Mouse (Mus musculus) forebrain, embryonic 10.5 days (tissue): ENCODE results near the gene Vmn1r20. TPM values are rescaled to one million over a fixed set of nuclear protein-coding genes. Genes with fewer than 3 reads are reported as not detected.
"Not testable (repeated sequence)": the region's sequence is repeated elsewhere in the genome, so short reads cannot be mapped to it uniquely, and the experiment has no call there.

Experiments used
- DNase-seq: peaks from one replicate; pipeline ENCODE4 v3.0.0-alpha.2; 2017; ENCODE audit warnings: low spot score; ENCODE audit errors: extremely low spot score
- H3K27ac ChIP-seq: fragments of 300-500 bp; sonication (generic); 2 replicates; pipeline ENCODE4 v1.5.1; 2016; ENCODE audit warnings: mild to moderate bottlenecking
- H3K27me3 ChIP-seq: fragments of 300-500 bp; sonication (generic); 2 replicates; pipeline ENCODE4 v1.6.1; 2016; ENCODE audit warnings: mild to moderate bottlenecking; ENCODE audit not compliant: poor library complexity, severe bottlenecking
- H3K36me3 ChIP-seq: fragments of 300-500 bp; sonication (generic); replicated peaks from 2 replicates; pipeline ENCODE4 v1.6.1; 2016; ENCODE audit warnings: mild to moderate bottlenecking, moderate library complexity
- H3K4me1 ChIP-seq: fragments of 300-500 bp; sonication (generic); 2 replicates; pipeline ENCODE4 v1.6.1; 2016
- H3K4me3 ChIP-seq: fragments of 300-500 bp; sonication (generic); 2 replicates; pipeline ENCODE4 v1.5.1; 2016; ENCODE audit warnings: mild to moderate bottlenecking, moderate library complexity
- H3K9me3 ChIP-seq: fragments of 300-500 bp; sonication (generic); 2 replicates; pipeline ENCODE4 v1.6.1; 2016; ENCODE audit warnings: mild to moderate bottlenecking, moderate library complexity
- WGBS: fragments of 180-500 bp; shearing (Covaris S2); methylation state at CpG from one replicate; pipeline ENCODE4 v1.1.7; 2016; 5-methylcytosine and 5-hydroxymethylcytosine counted together
- polyA plus RNA-seq: library from polyadenylated mRNA; unstranded; fragments of >200 nt; fragmentation: Nextera tagmentation; extraction: Ambion mirVana; gene quantifications from 2 replicates; pipeline ENCODE4 v1.2.1, GENCODE M21; 2016

The Vmn1r20 gene
- not detected in 2 replicates for polyA plus RNA-seq

DNA sequence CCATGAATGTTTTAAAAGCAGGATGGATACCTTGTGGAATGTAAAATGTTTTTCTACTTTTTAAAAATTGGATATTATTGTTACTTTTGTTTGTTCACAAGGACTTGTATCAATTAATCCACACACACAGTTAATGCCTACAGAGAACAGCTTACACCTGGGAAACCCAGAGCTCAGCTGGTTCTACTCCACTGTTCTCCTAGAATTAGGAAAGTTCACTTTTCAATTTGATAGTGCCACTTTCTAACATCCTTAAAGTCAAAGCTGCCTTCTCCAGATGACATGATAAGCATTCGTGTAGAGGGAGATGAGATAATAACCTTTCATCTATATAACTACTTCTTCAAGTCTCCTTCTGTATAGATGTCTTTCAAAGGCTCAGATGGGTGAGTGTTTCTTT lies at the start of gene Vmn1r20:
TSS of gene Vmn1r20 (plus strand) at position 301 of the 400 bp plus-strand sequence.
- no peak for DNase-seq
- Histone ChIP-seq H3K27me3 (no peaks in the 10 kb centered on the region), H3K4me1 (no peaks in the 10 kb centered on the region), H3K36me3 (no peaks in the 10 kb centered on the region), H3K27ac (no peak within 1 kb of the TSS), H3K4me3 (no peak within 1 kb of the TSS), H3K9me3 (no peaks in the 10 kb centered on the region)
- 69% methylated on average over 1 of the region's 1 CpGs for WGBS

DNA sequence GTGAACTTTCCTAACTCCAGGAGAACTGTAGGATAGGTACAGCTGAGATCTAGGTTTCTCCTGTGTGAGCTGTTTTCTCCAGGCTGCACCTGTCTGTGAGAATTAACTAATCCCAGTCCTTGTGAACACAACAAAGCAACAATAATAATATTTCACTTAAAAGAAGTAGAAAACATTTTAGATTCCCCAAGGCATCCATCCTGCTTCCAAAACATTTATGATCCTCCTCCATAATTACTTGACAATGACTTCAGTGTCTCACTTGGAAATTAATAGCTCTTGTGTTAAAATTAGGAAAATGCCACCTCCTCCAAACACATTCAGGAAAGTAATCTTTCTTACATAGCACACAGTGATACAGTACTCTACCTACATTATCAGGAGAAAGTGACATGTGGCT lies 33.0 kb upstream of the Vmn1r20 start, which contains the start of gene Vmn1r18:
TSS of gene Vmn1r18 (minus strand) at position 101 of the 400 bp plus-strand sequence.
- H3K27me3 ChIP-seq, result no peaks in the 10 kb centered on the region
- H3K4me1 ChIP-seq, result no peaks in the 10 kb centered on the region
- H3K9me3 ChIP-seq, result no peaks in the 10 kb centered on the region
- no peak within 1 kb of the TSS for H3K4me3 ChIP-seq
- no peaks in the 10 kb centered on the region for H3K36me3 ChIP-seq
- no peak for DNase-seq
- H3K27ac ChIP-seq, result no peak within 1 kb of the TSS

DNA sequence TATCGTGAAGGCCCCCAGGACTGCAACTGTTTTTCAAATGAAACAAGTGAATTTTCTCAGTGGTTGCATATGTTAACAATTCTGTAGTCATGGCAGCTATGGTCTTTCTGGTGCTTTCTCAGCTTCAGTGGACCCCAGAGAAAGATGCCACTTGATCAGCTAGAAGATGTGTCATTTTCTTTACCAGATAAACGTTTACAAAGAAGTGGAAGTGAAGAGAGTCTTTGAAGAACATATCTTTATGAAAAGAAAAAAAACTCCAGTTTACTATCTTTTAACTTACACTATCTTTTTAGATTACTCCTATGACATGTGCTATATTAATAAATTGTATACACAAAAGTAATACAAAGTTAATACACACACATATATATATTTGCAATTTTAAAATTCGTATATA lies 25.2 kb upstream of the Vmn1r20 start, which contains the start of gene Vmn1r19:
TSS of gene Vmn1r19 (plus strand) at position 301 of the 400 bp plus-strand sequence.
- H3K27ac ChIP-seq, H3K36me3 ChIP-seq, H3K4me3 ChIP-seq, H3K27me3 ChIP-seq, DNase-seq, H3K9me3 ChIP-seq, H3K4me1 ChIP-seq: not testable (repeated sequence)
- WGBS, result 72% methylated on average over 3 of the region's 3 CpGs

DNA sequence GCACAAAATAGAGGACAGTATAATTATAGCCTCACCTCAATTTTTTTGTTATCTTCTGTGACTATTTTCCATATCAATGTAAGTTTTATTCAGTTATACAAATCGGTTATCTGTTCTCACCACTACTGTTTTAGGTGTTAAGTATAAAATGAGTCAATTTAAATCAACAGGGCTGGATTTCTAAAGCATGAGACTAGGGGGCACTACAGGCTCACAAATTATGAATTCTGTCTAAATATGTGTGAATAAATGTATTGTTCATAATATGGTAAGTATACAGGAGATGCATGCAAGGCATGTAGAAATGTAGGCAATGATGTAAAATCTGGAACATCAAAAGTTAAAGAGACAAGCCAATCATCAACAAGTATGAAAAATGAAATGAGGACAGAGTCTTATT lies 2.5 kb downstream of the Vmn1r20 start:
- no peaks in the 10 kb centered on the region for H3K4me1 ChIP-seq
- H3K9me3 ChIP-seq, result no peaks in the 10 kb centered on the region
- H3K4me3 ChIP-seq, result no peak overlapping the region
- no peaks in the 10 kb centered on the region for H3K36me3 ChIP-seq
- no peak overlapping the region for H3K27ac ChIP-seq
- DNase-seq, result no peak
- no peaks in the 10 kb centered on the region for H3K27me3 ChIP-seq
- WGBS, result 92% methylated on average over 1 of the region's 1 CpGs

DNA sequence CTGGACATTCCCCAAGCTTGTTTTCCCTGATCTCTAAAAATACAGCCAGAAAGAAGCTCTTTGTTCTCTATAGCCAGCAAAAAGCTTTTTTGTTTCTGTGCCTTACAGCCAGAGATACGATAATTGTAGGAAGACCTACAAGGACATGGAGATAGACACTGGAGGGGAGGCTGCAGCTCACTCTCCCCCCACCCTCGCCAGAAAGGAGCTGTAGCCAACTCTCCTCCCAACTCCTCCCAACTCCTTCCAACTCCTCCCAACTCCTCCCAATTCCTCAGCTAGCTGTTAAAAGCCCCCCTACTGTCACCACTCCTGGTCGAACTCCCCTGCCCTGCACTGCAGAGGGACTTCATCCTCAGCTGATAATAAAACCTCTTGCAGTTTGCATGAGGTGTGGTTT lies 39.4 kb downstream of the Vmn1r20 start:
- not testable (repeated sequence) for H3K9me3 ChIP-seq, H3K36me3 ChIP-seq, H3K4me3 ChIP-seq, DNase-seq, H3K4me1 ChIP-seq, H3K27ac ChIP-seq, H3K27me3 ChIP-seq
- 34% methylated on average over 3 of the region's 3 CpGs for WGBS

Other genes with a start within 250 kb of the Vmn1r20 start
- gene Vmn1r13, start 225.6 kb upstream of the Vmn1r20 start, polyA plus RNA-seq, result not detected in 2 replicates
- gene Vmn1r14, start 197.2 kb upstream of the Vmn1r20 start, polyA plus RNA-seq, result not detected in 2 replicates
- gene Vmn1r15, start 171.0 kb upstream of the Vmn1r20 start, polyA plus RNA-seq, result 0.07 TPM in 1 of 2 replicates, not detected in the other
- not detected in 2 replicates for gene Vmn1r16, start 99.4 kb upstream of the Vmn1r20 start, polyA plus RNA-seq
- gene Vmn1r17, start 65.2 kb upstream of the Vmn1r20 start, polyA plus RNA-seq, result not detected in 2 replicates
- gene Vmn1r18, start 33.1 kb upstream of the Vmn1r20 start, polyA plus RNA-seq, result not detected in 2 replicates
- gene Vmn1r19, start 25.1 kb upstream of the Vmn1r20 start, polyA plus RNA-seq, result not detected in 2 replicates
- 4.1 TPM in 2 replicates for gene Ppm1k, start 106.5 kb downstream of the Vmn1r20 start, polyA plus RNA-seq
- 3.1 and 3.8 TPM in 2 replicates for gene Herc6, start 152.1 kb downstream of the Vmn1r20 start, polyA plus RNA-seq